Mouse (Mus musculus): ENCODE data around the gene Pde10a.

- no peak for TF ChIP-seq GATA1 (IDR thresholded peaks at IDR 0.05; ENCODE audit: borderline replicate concordance, low read length)
- no peak for TF ChIP-seq FLI1 (IDR thresholded peaks at IDR 0.05; ENCODE audit: low read length)
Measured at GRCm38 (mm10) chr17:8634476-8634875, 109.3 kb downstream of the Pde10a start.

Measured in megakaryocyte, embryonic 14.5 days (primary cell).